Comparison of ENCODE assay signal across 8 mouse cellular contexts in genomic region chr1:71505898-71506297, GRCm38 (mm10). TPM values are rescaled to one million over a fixed set of nuclear protein-coding genes. Genes with fewer than 3 reads are reported as not detected.
A peak's percentile ranks its signal among the peaks of the same experiment; 100 is the strongest.
DNase-seq lines count a peak whose midpoint lies in the region; ATAC-seq and TF ChIP-seq lines count a peak whose summit lies in the region.
"Had no signal": no experiment of that assay in that cellular context is flagged by ENCODE, and none has a peak within 500 bp of the region (broad histone marks: within the 10 kb centered on the region; RNA-seq: fewer than 3 reads in every experiment).

No protein-coding gene starts in this region.

- no peaks in the 10 kb centered on the region for H3K9me3 ChIP-seq in limb, embryonic 14.5 days (ENCODE audit: control insufficient read depth, low read length)
- H3K9me3 ChIP-seq: lung, embryonic 15.5 days had no signal

- H3K36me3 ChIP-seq in limb, embryonic 14.5 days (ENCODE audit: control insufficient read depth, insufficient read depth, low read length), result no peaks in the 10 kb centered on the region
- H3K36me3 ChIP-seq: lung, embryonic 15.5 days had no signal

- no peak for TF ChIP-seq POLR2A in limb, embryonic 14.5 days (IDR thresholded peaks at IDR 0.05; ENCODE audit: borderline replicate concordance, extremely low read depth, insufficient read depth, insufficient read length)

- intact Hi-C loops in left cerebral cortex, postnatal 14 days (cut with DNase I), result loop anchor here (5.0 to 10.0 kb wide), 3 partner anchors 219 to 1711 kb away; no protein-coding TSS in a partner anchor

- no peak overlapping the region for H3K9ac ChIP-seq in limb, embryonic 14.5 days (ENCODE audit: low read depth, low read length, severe bottlenecking)
- H3K9ac ChIP-seq: lung, embryonic 15.5 days had no signal

- H3K27me3 ChIP-seq in limb, embryonic 14.5 days (ENCODE audit: control insufficient read depth, insufficient read depth, low read length), result no peaks in the 10 kb centered on the region

- DNase-seq in left cerebral cortex, postnatal 14 days (ENCODE audit: low spot score in 2 of 2), result peak; percentile 9 to 39
- no peak for DNase-seq in left cerebral cortex, adult 8-10 months (ENCODE audit: low spot score in 2 of 2)
- peak; percentile 7 for DNase-seq in MN1 (ENCODE audit: low spot score)
- peak; percentile 35 for DNase-seq in limb, embryonic 14.5 days (ENCODE audit: low spot score)
- DNase-seq in testis, postnatal 10 days (ENCODE audit: low spot score), result no peak
- no peak for DNase-seq in testis, postnatal 14 days (ENCODE audit: low spot score)

- peak; percentile 62 for ATAC-seq in common myeloid progenitor, adult 5-6 weeks (replicated peaks; ENCODE audit: low read depth, poor library complexity, severe bottlenecking)
- ATAC-seq in limb, embryonic 14.5 days (ENCODE audit: low FRiP score, low read depth), result no peak

- H3K4me3 ChIP-seq in limb, embryonic 14.5 days (replicated peaks; ENCODE audit: low read length), result no peak overlapping the region
- H3K4me3 ChIP-seq: lung, embryonic 15.5 days had no signal

- H3K4me2 ChIP-seq in limb, embryonic 14.5 days (replicated peaks; ENCODE audit: low read depth, low read length, severe bottlenecking), result no peak overlapping the region
- H3K4me2 ChIP-seq: lung, embryonic 15.5 days had no signal

- 5% methylated on average over 5 of the region's 5 CpGs for WGBS in limb, embryonic 14.5 days

- no peak overlapping the region for H3K27ac ChIP-seq in limb, embryonic 14.5 days (replicated peaks; ENCODE audit: low read depth, low read length)
- H3K27ac ChIP-seq: lung, embryonic 15.5 days had no signal

- peaks cover 3% of the 10 kb centered on the region; the same call in 1 of the 2 replicates for H3K4me1 ChIP-seq in limb, embryonic 14.5 days (ENCODE audit: control insufficient read depth, insufficient read depth, low read length)
- H3K4me1 ChIP-seq: lung, embryonic 15.5 days had no signal

RNA-seq across cellular contexts. Expression of gene Atic, which starts 51.1 kb away (rescaled TPM):
- 10 to 100 TPM; 34.2 to 34.6 TPM for total RNA-seq in left cerebral cortex, postnatal 14 days (2021)
- total RNA-seq in left cerebral cortex, adult 8-10 months (2022), result 10 to 100 TPM; 32.5 to 35.4 (median 33.4) TPM
- total RNA-seq in common myeloid progenitor, adult 5-6 weeks (2017), result 234 and 236 TPM in 2 replicates
- polyA plus RNA-seq in limb, embryonic 14.5 days (2012; rRNA removed), result 67.8 and 73.5 TPM in 2 replicates
- polyA plus RNA-seq in limb, embryonic 14.5 days (2014; fragmentation: Nextera tagmentation; extraction: Ambion mirVana), result 56.0 and 59.3 TPM in 2 replicates

Comparison
In these comparisons a context has a peak if more than half of its experiments do, and no peak if none do; other contexts are left out.
1. DNase-seq: peak in left cerebral cortex, postnatal 14 days (2 of 2), MN1 (single experiment) and limb, embryonic 14.5 days (single experiment); none in left cerebral cortex, adult 8-10 months (0 of 2), testis, postnatal 10 days (single experiment) and testis, postnatal 14 days (single experiment).